Mouse (Mus musculus): ENCODE measurements at regions not wholly inside any gene's neighbourhood (a gene's known extent, or its start where the extent isn't known, plus 50 kb on each side); places are given as distances from the start of the nearest gene placed in this dataset.

- TF ChIP-seq POLR2A (IDR thresholded peaks at IDR 0.05; ENCODE audit: insufficient read length, low read depth) (no peak), POLR2AphosphoS2 (IDR thresholded peaks at IDR 0.05; ENCODE audit: insufficient read length, low read depth) (no peak), MAX (IDR thresholded peaks at IDR 0.05; ENCODE audit: low read depth) (no peak), USF1 (IDR thresholded peaks at IDR 0.05; ENCODE audit: low read depth) (no peak), E2F4 (IDR thresholded peaks at IDR 0.05; ENCODE audit: insufficient read depth) (no peak), CEBPB (IDR thresholded peaks at IDR 0.05; ENCODE audit: insufficient read depth, poor library complexity, severe bottlenecking) (no peak), SRF (IDR thresholded peaks at IDR 0.05; ENCODE audit: control insufficient read depth, insufficient read length, low read depth) (no peak), REST (IDR thresholded peaks at IDR 0.05; ENCODE audit: insufficient read depth, insufficient read length) (no peak), TCF12 (IDR thresholded peaks at IDR 0.05; ENCODE audit: insufficient read depth, poor library complexity, severe bottlenecking) (no peak)
Observed at GRCm38 (mm10) chr9:11559384-11559783, 654.8 kb upstream of the Cntn5 start.
